Mouse (Mus musculus) T-cell, adult 66 days (primary cell): Measurements from ENCODE around the gene Atp11c. TPM values are rescaled to one million over a fixed set of nuclear protein-coding genes. Genes with fewer than 3 reads are reported as not detected.

Experiments
- total RNA-seq, 2 experiments: library from RNA; stranded (reverse); gene quantifications; 3 replicates in 1 of 2; 4 replicates in 1 of 2; pipeline ENCODE4 v1.2.4; 2023

Gene Atp11c
- 10 to 100 TPM; 26.5 to 29.4 TPM for total RNA-seq

DNA sequence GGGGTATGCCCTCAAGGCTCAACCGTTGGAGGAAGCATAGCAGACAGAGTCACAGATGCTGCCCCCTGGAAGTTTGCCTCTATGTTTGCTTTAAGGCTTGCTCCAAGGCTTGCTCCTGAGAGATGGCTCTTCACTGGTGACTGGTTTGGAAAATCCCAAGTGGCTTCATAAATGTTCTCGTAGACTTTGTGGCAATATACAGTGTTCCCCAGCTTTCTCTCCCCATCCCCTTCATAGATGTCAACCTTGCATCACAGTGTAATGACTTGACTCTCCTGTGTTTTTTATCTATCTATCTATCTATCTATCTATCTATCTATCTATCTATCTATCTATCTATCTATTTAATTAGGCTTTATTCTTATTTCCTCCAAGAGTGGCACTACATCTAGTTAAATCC, at the start of gene Atp11c:
Gene Atp11c (minus strand): TSS at position 101 of the 400 bp plus-strand sequence.

DNA sequence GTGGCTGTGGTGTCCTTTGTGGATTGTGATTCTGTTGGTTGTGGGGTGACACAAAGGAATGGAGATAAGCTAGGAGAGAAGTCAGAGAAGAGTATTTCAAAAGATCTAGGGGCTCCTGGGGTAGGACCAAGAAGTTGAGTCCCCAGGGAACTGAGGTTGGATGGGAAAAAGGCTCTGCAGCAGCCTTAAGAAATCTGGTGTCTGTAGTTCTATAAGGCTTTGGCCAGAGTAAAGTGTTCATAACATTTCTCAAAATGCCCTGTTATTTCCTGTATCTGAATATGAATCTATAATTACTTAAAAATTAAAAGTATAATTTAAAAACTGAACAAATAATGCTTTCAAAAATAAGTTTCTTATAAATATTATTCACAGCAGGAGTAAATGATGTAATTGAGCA, 53.3 kb downstream of the Atp11c start, which contains the start of gene Gm7073:
Gene Gm7073 (minus strand): TSS at position 101 of the 400 bp plus-strand sequence.

DNA sequence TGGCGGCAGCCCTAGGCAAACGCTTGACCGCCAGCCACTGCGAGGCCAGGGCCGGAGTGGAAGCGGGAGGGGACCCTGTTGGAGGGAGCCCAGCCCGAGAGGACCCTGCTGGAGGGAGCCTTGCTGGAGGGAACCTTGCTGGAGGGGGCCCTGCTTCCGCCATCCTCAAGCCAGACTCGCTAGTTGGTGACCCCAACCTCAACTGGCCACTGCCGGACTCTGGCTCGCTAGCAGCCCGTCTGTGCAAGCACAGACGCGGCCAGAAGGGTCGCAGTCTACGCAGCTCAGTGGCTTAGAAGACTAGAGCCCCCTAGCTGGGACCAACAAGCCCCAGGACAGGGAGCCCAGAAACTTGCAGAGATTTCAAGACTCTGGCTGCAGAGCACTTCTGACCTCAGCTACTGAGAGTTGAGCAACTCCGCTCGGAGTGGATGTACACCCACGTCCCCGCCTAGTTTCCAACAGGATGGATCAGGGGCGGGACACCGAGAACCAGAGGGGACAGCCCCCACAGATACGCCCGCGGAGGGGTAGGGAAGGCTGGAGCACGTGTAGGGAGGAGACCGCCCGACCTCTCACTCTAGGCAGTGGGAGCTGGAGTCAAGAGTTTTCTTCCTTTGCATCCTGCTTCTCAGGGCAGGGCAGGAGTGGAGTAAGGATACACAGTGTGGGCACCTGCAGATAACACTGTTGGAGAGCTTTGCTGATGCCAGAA, 413.6 kb downstream of the Atp11c start, which contains the start of gene Mcf2:
Gene Mcf2 (minus strand): TSS at position 346 of the 715 bp plus-strand sequence.

Other genes starting within 250 kb of the Atp11c start
- not detected for gene Gm7073, start 53.4 kb downstream of the Atp11c start, total RNA-seq